Mouse (Mus musculus) heart, embryonic 11.5 days (tissue): ENCODE measurements at regions not wholly inside any gene's neighbourhood (a gene's known extent, or its start where the extent isn't known, plus 50 kb on each side); places are given as distances from the start of the nearest gene placed in this dataset.

Experiments used
- ATAC-seq: fragments of 200-750 bp; cut with Nextera tagmentation; replicated peaks from 2 replicates; pipeline ENCODE4 v1.8.0; 2017; ENCODE audit warnings: moderate library complexity; ENCODE audit not compliant: insufficient number of reproducible peaks, low FRiP score, low TSS enrichment
- H3K27ac ChIP-seq: fragments of 300-500 bp; sonication (generic); 2 replicates; pipeline ENCODE4 v1.5.1; 2014; ENCODE audit warnings: mild to moderate bottlenecking, low read depth, low read length
- H3K27me3 ChIP-seq: fragments of 300-500 bp; sonication (generic); 2 replicates; pipeline ENCODE4 v1.6.1; 2014; ENCODE audit warnings: mild to moderate bottlenecking, low read length, mixed read lengths; ENCODE audit not compliant: control insufficient read depth, insufficient read depth
- H3K36me3 ChIP-seq: fragments of 300-500 bp; sonication (generic); 2 replicates; pipeline ENCODE4 v1.6.1; 2014; ENCODE audit warnings: mild to moderate bottlenecking, low read length, moderate library complexity, mixed read lengths; ENCODE audit not compliant: control insufficient read depth, insufficient read depth
- H3K4me1 ChIP-seq: fragments of 300-500 bp; sonication (generic); 2 replicates; pipeline ENCODE4 v1.6.1; 2014; ENCODE audit warnings: low read length; ENCODE audit not compliant: control insufficient read depth, insufficient read depth
- H3K4me2 ChIP-seq: fragments of 300-500 bp; sonication (generic); 2 replicates; pipeline ENCODE4 v1.6.1; 2014; ENCODE audit warnings: mild to moderate bottlenecking, moderate library complexity
- H3K4me3 ChIP-seq: fragments of 300-500 bp; sonication (generic); 2 replicates; pipeline ENCODE4 v1.5.1; 2014; ENCODE audit warnings: low read depth, low read length
- H3K9ac ChIP-seq: fragments of 300-500 bp; sonication (generic); 2 replicates; pipeline ENCODE4 v1.6.1; 2014; ENCODE audit warnings: mild to moderate bottlenecking, low read depth, low read length, moderate library complexity
- H3K9me3 ChIP-seq: fragments of 300-500 bp; sonication (generic); replicated peaks from 2 replicates; pipeline ENCODE4 v1.6.1; 2016; ENCODE audit warnings: low read length; ENCODE audit not compliant: control insufficient read depth
- WGBS: fragments of 180-500 bp; shearing (Covaris S2); extraction: QIAGEN DNeasy Blood & Tissue Kit; methylation state at CpG from one replicate; pipeline ENCODE4 v1.1.7; 2014; ENCODE audit not compliant: insufficient replicate concordance; 5-methylcytosine and 5-hydroxymethylcytosine counted together

DNA sequence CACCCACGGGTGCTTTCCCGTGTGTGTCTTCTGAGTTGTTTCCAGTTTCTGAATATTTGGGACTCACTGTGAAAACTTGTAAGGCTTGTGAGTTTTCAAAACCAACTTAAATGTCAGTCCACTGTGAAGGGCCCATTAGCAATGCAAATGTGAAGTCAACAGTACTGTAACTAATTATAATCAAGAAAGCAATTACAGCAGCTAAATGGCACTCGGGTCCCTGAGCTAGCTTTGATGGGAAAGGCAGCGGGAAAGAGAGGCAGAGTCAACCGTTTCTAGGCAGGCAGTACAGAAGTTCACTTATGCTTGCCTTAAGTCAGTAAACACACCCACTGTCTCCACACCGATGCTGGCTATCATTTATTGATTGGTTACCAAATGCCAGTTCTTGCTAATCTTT is 221.9 kb downstream of the Klf5 start:
- H3K4me1 ChIP-seq, result no peaks in the 10 kb centered on the region
- 79% methylated on average over 6 of the region's 6 CpGs for WGBS
- no peaks in the 10 kb centered on the region for H3K36me3 ChIP-seq
- no peak overlapping the region for H3K4me3 ChIP-seq
- H3K27me3 ChIP-seq, result no peaks in the 10 kb centered on the region
- H3K4me2 ChIP-seq, result no peak overlapping the region
- no peak for ATAC-seq
- no peak overlapping the region for H3K27ac ChIP-seq
- H3K9me3 ChIP-seq, result no peaks in the 10 kb centered on the region
- no peak overlapping the region for H3K9ac ChIP-seq

DNA sequence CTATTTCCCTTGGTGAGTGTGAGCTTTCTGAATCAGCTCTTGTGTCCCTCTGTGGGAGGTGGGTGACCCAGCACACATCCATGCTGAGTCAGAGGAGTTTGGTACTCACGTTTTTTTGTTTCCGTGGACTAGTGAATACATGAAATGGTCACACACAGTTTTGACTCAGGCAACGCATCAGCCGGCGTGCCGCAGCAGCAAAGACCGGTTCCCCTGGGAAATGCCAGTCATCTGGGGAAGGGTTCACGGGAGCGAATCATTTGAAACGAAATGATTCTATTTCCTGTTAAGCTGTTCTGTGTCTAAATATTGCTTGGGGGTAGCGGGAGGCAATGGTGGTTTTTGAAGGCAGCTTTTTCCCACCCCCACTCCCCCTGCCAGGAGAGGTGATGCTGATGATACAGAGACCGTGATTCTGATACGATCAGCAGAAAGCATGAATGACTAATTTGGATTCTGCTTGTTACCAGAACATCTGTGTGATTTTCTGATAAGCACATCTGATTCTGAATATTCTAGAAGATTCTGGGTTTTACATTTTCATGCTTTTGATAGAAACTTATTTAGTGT is 223.5 kb downstream of the Klf5 start:
- Histone ChIP-seq H3K4me3 (no peak overlapping the region), H3K27me3 (no peaks in the 10 kb centered on the region), H3K27ac (no peak overlapping the region), H3K4me2 (no peak overlapping the region), H3K9me3 (no peaks in the 10 kb centered on the region), H3K4me1 (no peaks in the 10 kb centered on the region), H3K9ac (no peak overlapping the region), H3K36me3 (no peaks in the 10 kb centered on the region)
- 82% methylated on average over 13 of the region's 13 CpGs for WGBS
- no peak for ATAC-seq

DNA sequence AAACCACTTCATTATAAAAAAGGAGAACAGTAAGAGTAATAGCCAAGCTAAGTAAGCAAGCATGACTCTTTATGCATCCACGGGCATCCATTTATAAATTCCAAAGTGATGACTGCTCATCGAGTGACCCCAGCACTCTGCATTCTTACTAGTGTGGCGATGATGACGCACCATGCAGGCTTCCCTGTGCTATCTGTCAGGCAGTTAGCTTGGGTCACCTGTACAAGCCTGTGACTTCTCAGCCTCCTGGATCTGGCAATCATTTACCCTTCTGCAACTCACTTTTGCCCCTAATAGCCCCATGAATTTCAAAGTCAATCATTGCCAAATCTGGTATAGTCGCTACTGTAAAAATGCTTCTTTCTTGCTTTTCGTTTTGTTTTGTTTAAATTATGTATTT is 237.3 kb downstream of the Klf5 start:
- H3K36me3 ChIP-seq, result no peaks in the 10 kb centered on the region
- no peaks in the 10 kb centered on the region for H3K9me3 ChIP-seq
- no peaks in the 10 kb centered on the region for H3K27me3 ChIP-seq
- no peak overlapping the region for H3K4me3 ChIP-seq
- no peaks in the 10 kb centered on the region for H3K4me1 ChIP-seq
- ATAC-seq, result no peak
- no peak overlapping the region for H3K27ac ChIP-seq
- no peak overlapping the region for H3K4me2 ChIP-seq
- H3K9ac ChIP-seq, result no peak overlapping the region
- 82% methylated on average over 6 of the region's 6 CpGs for WGBS

DNA sequence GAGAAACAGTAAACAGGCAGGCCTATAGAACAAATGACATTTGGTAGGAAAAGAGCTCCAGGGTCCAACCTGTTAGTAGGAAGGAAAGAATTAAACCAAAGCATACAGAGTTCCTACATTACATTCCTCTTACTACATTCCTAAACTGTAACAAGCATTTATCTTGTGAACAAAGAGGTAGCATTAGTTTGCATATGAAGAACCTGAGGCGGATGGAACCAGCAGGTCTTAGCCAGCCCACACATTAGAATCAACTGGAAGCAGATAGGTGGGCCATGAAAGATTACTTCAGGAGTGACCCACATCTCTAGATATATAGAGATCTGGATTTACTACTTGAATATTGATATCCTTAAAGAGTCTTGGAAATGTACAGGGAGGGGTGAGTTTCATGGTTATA is 238.8 kb downstream of the Klf5 start:
- Histone ChIP-seq H3K27me3 (no peaks in the 10 kb centered on the region), H3K9ac (no peak overlapping the region), H3K27ac (no peak overlapping the region), H3K9me3 (no peaks in the 10 kb centered on the region), H3K4me1 (no peaks in the 10 kb centered on the region), H3K4me2 (no peak overlapping the region), H3K36me3 (no peaks in the 10 kb centered on the region), H3K4me3 (no peak overlapping the region)
- no peak for ATAC-seq
- WGBS, result 89% methylated on average over 1 of the region's 1 CpGs

DNA sequence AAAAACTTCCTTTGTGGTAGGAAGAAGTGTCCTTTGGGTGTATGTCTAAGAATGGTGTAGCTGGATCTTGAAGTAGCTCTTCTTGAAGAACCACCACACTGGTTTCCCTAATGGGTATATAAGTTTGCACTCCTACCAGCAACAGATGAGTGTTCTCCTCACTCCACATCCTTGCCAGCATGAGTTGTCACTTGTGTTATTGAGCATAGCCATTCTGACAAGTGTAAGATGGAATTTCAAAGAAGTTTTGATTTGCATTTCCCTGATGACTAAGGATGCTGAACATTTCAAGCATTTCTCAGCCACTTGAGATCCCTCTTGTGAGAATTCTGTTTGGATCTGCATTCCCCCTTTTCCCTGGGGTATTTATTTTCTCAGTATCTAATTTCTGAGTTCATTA is 243.2 kb downstream of the Klf5 start:
- H3K4me3 ChIP-seq, result no peak overlapping the region
- no peak for ATAC-seq
- no peaks in the 10 kb centered on the region for H3K27me3 ChIP-seq
- no peaks in the 10 kb centered on the region for H3K36me3 ChIP-seq
- H3K4me1 ChIP-seq, result no peaks in the 10 kb centered on the region
- no peak overlapping the region for H3K4me2 ChIP-seq
- no peaks in the 10 kb centered on the region for H3K9me3 ChIP-seq
- no peak overlapping the region for H3K27ac ChIP-seq
- no peak overlapping the region for H3K9ac ChIP-seq

DNA sequence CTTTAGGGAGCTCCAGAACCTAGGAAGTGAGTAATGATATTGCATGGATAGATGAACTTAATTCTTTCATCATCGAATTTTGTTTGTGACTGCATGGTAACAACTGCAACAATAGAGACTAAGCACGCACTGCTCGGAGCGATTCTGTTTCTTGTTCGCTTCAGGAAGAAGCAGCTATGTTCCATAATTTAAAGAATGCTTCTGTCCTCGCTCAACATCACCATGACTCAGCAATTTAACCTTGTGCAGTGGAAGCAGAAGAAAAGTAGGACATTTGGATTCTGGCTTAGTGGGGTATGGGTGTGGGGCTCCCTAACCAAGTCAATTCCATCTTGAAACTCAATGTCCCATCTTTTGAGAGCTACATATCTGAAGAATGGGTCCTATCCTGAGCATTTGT is 249.4 kb downstream of the Klf5 start:
- Histone ChIP-seq H3K9me3 (no peaks in the 10 kb centered on the region), H3K27me3 (no peaks in the 10 kb centered on the region), H3K36me3 (no peaks in the 10 kb centered on the region), H3K4me1 (no peaks in the 10 kb centered on the region), H3K27ac (no peak overlapping the region), H3K9ac (no peak overlapping the region), H3K4me3 (no peak overlapping the region), H3K4me2 (no peak overlapping the region)
- no peak for ATAC-seq
- WGBS, result 80% methylated on average over 6 of the region's 6 CpGs

DNA sequence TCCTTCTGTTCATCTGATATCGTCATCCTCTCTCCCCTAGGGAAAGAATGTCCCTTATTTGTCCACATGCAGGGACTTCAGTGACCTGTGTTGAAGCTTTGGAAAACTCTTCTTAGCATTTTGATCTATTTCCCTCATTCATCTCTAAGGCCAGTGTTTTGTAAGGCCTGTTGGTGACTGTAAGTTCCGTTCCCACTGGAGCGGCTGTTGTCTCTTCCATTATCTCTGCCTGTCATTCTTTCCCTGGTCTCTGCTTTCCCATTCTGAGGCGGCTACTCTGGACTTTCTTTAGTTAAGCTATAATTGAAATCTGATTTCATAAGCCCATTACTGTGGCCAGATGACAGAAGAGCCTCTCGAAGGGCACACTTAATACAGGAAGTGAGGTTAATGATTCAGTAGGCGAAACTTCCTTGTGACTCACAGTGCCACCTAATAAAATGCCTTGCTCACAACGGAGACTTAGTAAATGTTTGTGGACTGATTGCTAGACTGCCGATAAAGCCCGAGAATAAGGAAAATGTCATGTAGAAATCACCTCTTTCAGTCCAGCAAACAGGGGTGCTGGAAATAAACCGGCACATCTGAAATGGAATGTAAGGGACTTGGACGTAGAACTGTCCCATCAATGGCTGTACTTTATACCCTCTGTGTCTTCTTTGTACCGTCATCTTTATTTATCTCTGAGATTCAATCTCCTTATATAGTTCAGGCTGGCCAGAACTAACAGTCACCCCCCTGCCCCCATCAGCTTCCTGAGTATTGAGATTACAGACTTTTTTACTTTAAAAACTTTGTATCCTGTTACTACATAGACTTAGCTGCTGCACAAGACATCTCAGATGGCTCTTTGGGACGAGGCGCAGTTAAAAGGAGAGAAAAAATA is 250.1 kb downstream of the Klf5 start:
- no peak overlapping the region for H3K4me2 ChIP-seq
- no peaks in the 10 kb centered on the region for H3K4me1 ChIP-seq
- no peak for ATAC-seq

DNA sequence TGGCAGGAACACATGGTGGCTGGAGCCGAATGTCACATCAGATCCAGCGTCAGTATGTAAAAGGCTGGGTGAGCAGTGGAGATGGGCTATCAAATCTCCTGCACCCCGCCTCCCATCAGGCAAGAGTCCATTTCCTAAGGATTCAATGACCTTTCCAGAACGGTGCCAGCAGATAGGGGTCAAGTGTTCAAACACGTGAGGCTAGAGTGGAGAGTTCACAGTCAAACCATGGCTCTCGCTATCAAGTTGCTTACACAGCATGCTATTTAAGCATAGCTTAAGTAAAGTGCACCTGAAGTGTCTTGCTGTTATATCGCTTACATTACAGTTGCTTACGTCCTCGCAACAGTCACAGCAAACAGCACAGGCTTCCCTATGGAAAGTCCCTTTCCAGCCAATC is 265.5 kb downstream of the Klf5 start:
- 66% methylated on average over 9 of the region's 9 CpGs for WGBS

More for the DNA sequence above, 250.1 kb downstream of the Klf5 start:
- Histone ChIP-seq H3K9ac (no peak overlapping the region), H3K9me3 (no peaks in the 10 kb centered on the region), H3K36me3 (no peaks in the 10 kb centered on the region), H3K27ac (no peak overlapping the region), H3K27me3 (no peaks in the 10 kb centered on the region), H3K4me3 (no peak overlapping the region)
- WGBS, result 65% methylated on average over 14 of the region's 14 CpGs

DNA sequence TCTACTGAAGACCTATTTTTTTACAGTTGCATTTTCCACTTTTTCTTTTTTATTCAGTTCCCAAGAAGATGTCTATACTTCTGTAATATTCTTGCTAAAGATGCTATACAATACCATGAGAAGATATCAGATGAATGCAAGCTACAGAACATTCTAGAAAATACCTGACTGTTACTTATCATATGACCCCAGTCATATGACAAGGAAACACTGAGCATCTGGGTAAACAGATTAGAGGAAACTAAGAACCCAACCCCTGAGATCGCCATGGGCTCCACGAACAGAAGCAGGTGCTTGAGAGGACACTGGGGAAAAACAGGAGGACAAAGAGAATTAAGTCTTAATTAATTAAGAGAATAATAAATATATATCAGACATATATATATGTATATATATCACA is 275.7 kb downstream of the Klf5 start:
- 71% methylated on average over 2 of the region's 2 CpGs for WGBS
- Histone ChIP-seq H3K27me3 (no peaks in the 10 kb centered on the region), H3K4me3 (no peak overlapping the region), H3K4me2 (no peak overlapping the region), H3K27ac (no peak overlapping the region), H3K4me1 (peaks cover under 1% of the 10 kb centered on the region; the same call in 1 of the 2 replicates), H3K9ac (no peak overlapping the region), H3K9me3 (no peaks in the 10 kb centered on the region), H3K36me3 (no peaks in the 10 kb centered on the region)
- ATAC-seq, result no peak

More for the DNA sequence above, 265.5 kb downstream of the Klf5 start:
- Histone ChIP-seq H3K36me3 (no peaks in the 10 kb centered on the region), H3K27me3 (no peaks in the 10 kb centered on the region), H3K27ac (no peak overlapping the region), H3K9me3 (no peaks in the 10 kb centered on the region), H3K4me1 (no peaks in the 10 kb centered on the region), H3K4me3 (no peak overlapping the region), H3K4me2 (no peak overlapping the region), H3K9ac (no peak overlapping the region)
- no peak for ATAC-seq
